Mouse (Mus musculus) CH12.LX (cell line): ENCODE measurements around the gene Arhgef17. TPM values are rescaled to one million over a fixed set of nuclear protein-coding genes. Genes with fewer than 3 reads are reported as not detected.

Experiments
- DNase-seq: peaks from one replicate; pipeline ENCODE4 v3.0.0-alpha.2; 2013; ENCODE audit errors: extremely low read depth
- H3K27ac ChIP-seq: 2 replicates; pipeline ENCODE4 v1.5.1; 2012; ENCODE audit warnings: low read depth, mild to moderate bottlenecking, control low read depth, moderate library complexity; ENCODE audit not compliant: insufficient read depth
- H3K27me3 ChIP-seq: replicated peaks from 2 replicates; pipeline ENCODE3; 2012; ENCODE audit warnings: inconsistent platforms
- H3K36me3 ChIP-seq, 2 experiments: replicated peaks in 1 of 2; 2 replicates each; pipeline versions ENCODE3 to v1.6.1; 2012; ENCODE audit warnings: inconsistent platforms in 1 of 2, low read length in 1 of 2, mild to moderate bottlenecking in 1 of 2, mixed read lengths in 1 of 2, moderate library complexity in 1 of 2; ENCODE audit not compliant: control insufficient read depth in 1 of 2, insufficient read depth in 1 of 2
- H3K4me1 ChIP-seq, 2 experiments: 2 replicates each; pipeline ENCODE4 v1.6.1; 2012; ENCODE audit warnings: inconsistent platforms in 1 of 2, moderate library complexity in 1 of 2; ENCODE audit not compliant: insufficient read depth in 2 of 2, control insufficient read depth in 1 of 2
- H3K4me2 ChIP-seq: 2 replicates; pipeline ENCODE4 v1.6.1; 2012; ENCODE audit warnings: low read depth, mild to moderate bottlenecking, control low read depth; ENCODE audit not compliant: poor library complexity, insufficient read depth, severe bottlenecking
- H3K4me3 ChIP-seq, 3 experiments: fragments of 150-350 bp in 1 of 3; sonication (generic) in 1 of 3; replicated peaks in 1 of 3; 2 replicates each; pipeline versions ENCODE3 to v1.5.1; 2011 to 2012; ENCODE audit warnings: low read depth in 2 of 3, low read length in 2 of 3, mild to moderate bottlenecking in 2 of 3, moderate library complexity in 2 of 3, control low read depth in 1 of 3, improper control_type of control experiment in 1 of 3, inconsistent platforms in 1 of 3, mixed read lengths in 1 of 3; ENCODE audit not compliant: poor library complexity in 1 of 3
- H3K79me2 ChIP-seq: replicated peaks from 2 replicates; pipeline ENCODE4 v1.6.1; 2012; ENCODE audit warnings: mild to moderate bottlenecking, moderate library complexity; ENCODE audit not compliant: control insufficient read depth, poor library complexity, insufficient read depth, severe bottlenecking; ENCODE audit errors: extremely low read depth
- H3K9ac ChIP-seq: 2 replicates; pipeline ENCODE4 v1.6.1; 2012; ENCODE audit warnings: low read depth, mild to moderate bottlenecking, control low read depth, moderate library complexity; ENCODE audit not compliant: insufficient read depth
- H3K9me3 ChIP-seq: replicated peaks from 2 replicates; pipeline ENCODE3; 2012; ENCODE audit warnings: low read length, inconsistent platforms, mixed read lengths
- CHD1 ChIP-seq: IDR thresholded peaks from 2 replicates; pipeline ENCODE4 v1.6.1; 2012; ENCODE audit warnings: low read depth, low read length, improper control_type of control experiment, inconsistent platforms
- CHD2 ChIP-seq: IDR thresholded peaks from 2 replicates; pipeline ENCODE4 v1.6.1; 2011; ENCODE audit warnings: low read length, improper control_type of control experiment
- CTCF ChIP-seq, 2 experiments: IDR thresholded peaks in 1 of 2; conservative IDR thresholded peaks in 1 of 2; 2 replicates each; pipeline ENCODE4 v1.5.1; 2011 to 2012; ENCODE audit warnings: low read depth in 2 of 2, low read length in 2 of 2, improper control_type of control experiment in 1 of 2, inconsistent platforms in 1 of 2, mild to moderate bottlenecking in 1 of 2, moderate library complexity in 1 of 2
- E2F4 ChIP-seq: IDR thresholded peaks from 2 replicates; pipeline ENCODE4 v1.6.1; 2011; ENCODE audit warnings: low read depth, low read length, improper control_type of control experiment; ENCODE audit not compliant: insufficient replicate concordance
- EP300 ChIP-seq: IDR thresholded peaks from 2 replicates; pipeline ENCODE4 v1.6.1; 2011; ENCODE audit warnings: low read length, improper control_type of control experiment
- ETS1 ChIP-seq: conservative IDR thresholded peaks from 2 replicates; pipeline ENCODE4 v1.6.1; 2012; ENCODE audit warnings: low read depth, mild to moderate bottlenecking, inconsistent platforms, low read length, improper control_type of control experiment, moderate library complexity
- IRF4 ChIP-seq: IDR thresholded peaks from 2 replicates; pipeline ENCODE4 v1.6.1; 2014; ENCODE audit warnings: low read depth, mild to moderate bottlenecking, inconsistent platforms, low read length, improper control_type of control experiment
- JUND ChIP-seq: conservative IDR thresholded peaks from 2 replicates; pipeline ENCODE4 v1.6.1; 2011; ENCODE audit warnings: low read depth, low read length, improper control_type of control experiment
- KAT2A ChIP-seq: IDR thresholded peaks from 2 replicates; pipeline ENCODE4 v1.6.1; 2012; ENCODE audit warnings: low read length, improper control_type of control experiment, inconsistent platforms; ENCODE audit not compliant: insufficient replicate concordance
- MAFK ChIP-seq: IDR thresholded peaks from 2 replicates; pipeline ENCODE4 v1.6.1; 2011; ENCODE audit warnings: low read length, improper control_type of control experiment; ENCODE audit not compliant: insufficient replicate concordance
- MAX ChIP-seq: IDR thresholded peaks from 2 replicates; pipeline ENCODE4 v1.6.1; 2011; ENCODE audit warnings: low read length, improper control_type of control experiment
- MAZ ChIP-seq: IDR thresholded peaks from 2 replicates; pipeline ENCODE4 v1.6.1; 2012; ENCODE audit warnings: low read depth, mild to moderate bottlenecking, inconsistent platforms, low read length, improper control_type of control experiment, moderate library complexity
- MEF2A ChIP-seq: IDR thresholded peaks from 2 replicates; pipeline ENCODE4 v1.6.1; 2014; ENCODE audit warnings: low read depth, mild to moderate bottlenecking, inconsistent platforms, low read length, improper control_type of control experiment, borderline replicate concordance
- MXI1 ChIP-seq: IDR thresholded peaks from 2 replicates; pipeline ENCODE4 v1.6.1; 2011; ENCODE audit warnings: mild to moderate bottlenecking, low read depth, low read length, improper control_type of control experiment
- MYC ChIP-seq: IDR thresholded peaks from 2 replicates; pipeline ENCODE4 v1.6.1; 2011; ENCODE audit warnings: low read depth, mild to moderate bottlenecking, improper control_type of control experiment, low read length
- NRF1 ChIP-seq: IDR thresholded peaks from 2 replicates; pipeline ENCODE4 v1.6.1; 2014; ENCODE audit warnings: low read depth, mild to moderate bottlenecking, inconsistent platforms, low read length, improper control_type of control experiment, moderate library complexity
- PAX5 ChIP-seq: IDR thresholded peaks from 2 replicates; pipeline ENCODE4 v1.6.1; 2012; ENCODE audit warnings: low read length, inconsistent platforms, mixed read lengths
- RCOR1 ChIP-seq: conservative IDR thresholded peaks from 2 replicates; pipeline ENCODE4 v1.6.1; 2012; ENCODE audit warnings: low read depth, mild to moderate bottlenecking, inconsistent platforms, low read length, improper control_type of control experiment
- SIN3A ChIP-seq: IDR thresholded peaks from 2 replicates; pipeline ENCODE4 v1.6.1; 2012; ENCODE audit warnings: low read length, improper control_type of control experiment, inconsistent platforms
- TBP ChIP-seq: conservative IDR thresholded peaks from 2 replicates; pipeline ENCODE4 v1.6.1; 2011; ENCODE audit warnings: low read depth, low read length, improper control_type of control experiment
- USF1 ChIP-seq: IDR thresholded peaks from 2 replicates; pipeline ENCODE4 v1.6.1; 2014; ENCODE audit warnings: low read depth, mild to moderate bottlenecking, inconsistent platforms, low read length, improper control_type of control experiment
- ZC3H11A ChIP-seq: IDR thresholded peaks from 2 replicates; pipeline ENCODE4 v1.6.1; 2012; ENCODE audit warnings: low read depth, mild to moderate bottlenecking, inconsistent platforms, low read length, improper control_type of control experiment
- ZKSCAN1 ChIP-seq: IDR thresholded peaks from 2 replicates; pipeline ENCODE4 v1.6.1; 2012; ENCODE audit warnings: low read depth, inconsistent platforms, low read length, improper control_type of control experiment, borderline replicate concordance
- ZMIZ1 ChIP-seq: IDR thresholded peaks from 2 replicates; pipeline ENCODE4 v1.6.1; 2012; ENCODE audit warnings: low read depth, mild to moderate bottlenecking, inconsistent platforms, low read length, improper control_type of control experiment
- ZNF384 ChIP-seq: IDR thresholded peaks from 2 replicates; pipeline ENCODE4 v1.6.1; 2012; ENCODE audit warnings: low read depth, low read length, improper control_type of control experiment, inconsistent platforms
- dilution Hi-C: fragments of 300-500 bp; cut with MboI; formaldehyde crosslinking; loops from 2 replicates; pipeline ENCODE4 v1.14.3; 2020; ENCODE audit warnings: low sequenced_read_pairs; ENCODE audit not compliant: extremely low pct_unique_long_range_greater_than_20kb, extremely low pct_ligation_motif_present
- in situ Hi-C: fragments of 300-500 bp; cut with MboI; formaldehyde crosslinking; loops from 3 replicates; pipeline ENCODE4 v1.14.3; 2019; ENCODE audit warnings: low sequenced_read_pairs, low pct_ligation_motif_present, low pct_unique_long_range_greater_than_20kb, mixed read lengths
- polyA plus RNA-seq: library from polyadenylated mRNA; unstranded; fragments of >175 nt; gene quantifications from 2 replicates; pipeline ENCODE4 v1.2.1, GENCODE M21; 2012; ENCODE audit warnings: low read depth; ENCODE audit not compliant: insufficient read length
- total RNA-seq, 2 experiments: library from RNA; depleted of rRNA; stranded (reverse); fragments of 300-350 nt in 1 of 2; fragments of >200 nt in 1 of 2; gene quantifications; 2 replicates each; pipeline ENCODE4 v1.2.3; 2012 to 2014

Arhgef17 gene
- total and polyA plus RNA-seq, 3 experiments: 2.3 to 6.7 (median 5.6) TPM

- Histone ChIP-seq H3K27ac (no peak overlapping the region), H3K27me3 (no peaks in the 10 kb centered on the region), H3K79me2 (no peaks in the 10 kb centered on the region), H3K9me3 (no peaks in the 10 kb centered on the region), H3K4me1 (peaks cover 15 to 53% of the 10 kb centered on the region in 2 experiments), H3K4me3 (no peak overlapping the region), H3K36me3 (peaks cover 27 to 78% of the 10 kb centered on the region in 2 experiments), H3K4me2 (no peak overlapping the region), H3K9ac (no peak overlapping the region)
- no peak for DNase-seq
- no peak for TF ChIP-seq EP300
- TF ChIP-seq MXI1: no peak
- TF ChIP-seq ZC3H11A: no peak
- no peak for TF ChIP-seq ZNF384
- TF ChIP-seq ETS1: no peak
- TF ChIP-seq PAX5: no peak
- TF ChIP-seq ZMIZ1: no peak
- no peak for TF ChIP-seq SIN3A
- no peak for TF ChIP-seq CTCF (conservative IDR thresholded peaks at IDR 0.05 in 1 of 2, IDR thresholded peaks at IDR 0.05 in 1 of 2; ENCODE audit: low read depth in 2 of 2, low read length in 2 of 2)
- TF ChIP-seq MAX: no peak
- TF ChIP-seq MAZ: no peak
- no peak for TF ChIP-seq MYC
- no peak for TF ChIP-seq TBP
- TF ChIP-seq IRF4: no peak
- no peak for TF ChIP-seq MAFK
- no peak for TF ChIP-seq E2F4
- no peak for TF ChIP-seq CHD2
- no peak for TF ChIP-seq MEF2A
- TF ChIP-seq KAT2A: no peak
- no peak for TF ChIP-seq CHD1
- dilution Hi-C loops: no loop called here
- in situ Hi-C loops: no loop called here
Measured at GRCm38 (mm10) chr7:100876771-100877170, 55.1 kb downstream of the Arhgef17 start.

GRCm38 (mm10) chr7:100876293-100876692 is 55.6 kb downstream of the Arhgef17 start:
- Histone ChIP-seq H3K4me2 (no peak overlapping the region), H3K36me3 (peaks cover 27 to 80% of the 10 kb centered on the region in 2 experiments), H3K4me3 (no peak overlapping the region), H3K9ac (no peak overlapping the region), H3K9me3 (no peaks in the 10 kb centered on the region), H3K27me3 (no peaks in the 10 kb centered on the region), H3K79me2 (no peaks in the 10 kb centered on the region), H3K27ac (no peak overlapping the region), H3K4me1 (peaks cover 14 to 53% of the 10 kb centered on the region in 2 experiments)
- DNase-seq: no peak
- TF ChIP-seq ETS1 (no peak), E2F4 (no peak), ZKSCAN1 (no peak), MAZ (no peak), USF1 (no peak), RCOR1 (no peak), JUND (no peak), SIN3A (no peak), CTCF (conservative IDR thresholded peaks at IDR 0.05 in 1 of 2, IDR thresholded peaks at IDR 0.05 in 1 of 2; ENCODE audit: low read depth in 2 of 2, low read length in 2 of 2) (no peak), KAT2A (no peak), NRF1 (no peak)
- dilution Hi-C loops (no loop called here), in situ Hi-C loops (no loop called here)
